1 mouse cellular context compared by ENCODE assay signal in genomic region chr3:94926301-94926736, GRCm38 (mm10).
TF ChIP-seq lines count a peak whose summit lies in the region.

No protein-coding gene starts in this region.

TF ChIP-seq in MEL, 35 proteins besides CTCF, POLR2A, EP300 and RAD21:
- TF ChIP-seq SIN3A (IDR thresholded peaks at IDR 0.05; ENCODE audit: low read length) = peak; percentile 49
- TF ChIP-seq ZNF384 (IDR thresholded peaks at IDR 0.05; ENCODE audit: low read depth, low read length) = peak; percentile 92
- TF ChIP-seq BHLHE40 (IDR thresholded peaks at IDR 0.05; ENCODE audit: borderline replicate concordance, low read depth, low read length) = peak; percentile 31; the same call in 1 of the 2 replicates
- peak; percentile 92 for TF ChIP-seq RCOR1 (IDR thresholded peaks at IDR 0.05; ENCODE audit: low read depth, low read length)
- peak; percentile 81 for TF ChIP-seq TAL1 (IDR thresholded peaks at IDR 0.05; ENCODE audit: low read length)
- TF ChIP-seq ETS1 (IDR thresholded peaks at IDR 0.05; ENCODE audit: low read depth, low read length) = peak; percentile 82
- TF ChIP-seq GATA1 (IDR thresholded peaks at IDR 0.05; ENCODE audit: low read depth, low read length) = peak; percentile 92
- peak; percentile 87 for TF ChIP-seq TCF12 (IDR thresholded peaks at IDR 0.05; ENCODE audit: low read depth, low read length)
- TF ChIP-seq MYC (IDR thresholded peaks at IDR 0.05; ENCODE audit: low read depth, low read length) = 0 out of 2 replicates have a peak, but pooled peaks have one; percentile 33
